Mouse (Mus musculus) frontal cortex, postnatal 14 days (tissue): ENCODE measurements at regions not wholly inside any gene's neighbourhood (a gene's known extent, or its start where the extent isn't known, plus 50 kb on each side); places are given as distances from the start of the nearest gene placed in this dataset.

Experiments
- DNase-seq, 2 experiments: peaks; one replicate each; pipeline ENCODE4 v3.0.0; 2022; ENCODE audit warnings: low spot score in 2 of 2

GRCm38 (mm10) chr8:10906353-10906752 is 101.9 kb downstream of the Irs2 start:
- DNase-seq = no peak

GRCm38 (mm10) chr8:10905761-10906160 is 102.5 kb downstream of the Irs2 start:
- DNase-seq = no peak

GRCm38 (mm10) chr8:10903957-10904356 is 104.3 kb downstream of the Irs2 start:
- no peak for DNase-seq

- no peak for DNase-seq
These were observed 106.3 kb downstream of the Irs2 start for GRCm38 (mm10) chr8:10901954-10902353.

GRCm38 (mm10) chr8:10901014-10901413 is 107.2 kb downstream of the Irs2 start:
- DNase-seq = no peak

GRCm38 (mm10) chr8:10899581-10900155 is 108.6 kb downstream of the Irs2 start:
- no peak for DNase-seq

- no peak for DNase-seq
These were observed 109.4 kb downstream of the Irs2 start for GRCm38 (mm10) chr8:10898562-10899527.

- no peak for DNase-seq
These were observed 110.7 kb downstream of the Irs2 start for GRCm38 (mm10) chr8:10897573-10897972.

- DNase-seq = no peak
These were observed 113.1 kb downstream of the Irs2 start for GRCm38 (mm10) chr8:10895178-10895577.

GRCm38 (mm10) chr8:10894306-10894705 is 114.0 kb downstream of the Irs2 start:
- no peak for DNase-seq

- no peak for DNase-seq
These were observed 114.5 kb downstream of the Irs2 start for GRCm38 (mm10) chr8:10893709-10894108.

- DNase-seq = no peak
These were observed 116.4 kb downstream of the Irs2 start for GRCm38 (mm10) chr8:10891906-10892305.

GRCm38 (mm10) chr8:10891440-10891839 is 116.8 kb downstream of the Irs2 start:
- no peak for DNase-seq

GRCm38 (mm10) chr8:10885452-10885851 is 122.8 kb downstream of the Irs2 start:
- no peak for DNase-seq

GRCm38 (mm10) chr8:10883418-10883817 is 124.8 kb downstream of the Irs2 start:
- DNase-seq = no peak

GRCm38 (mm10) chr8:10882381-10882780 is 125.9 kb downstream of the Irs2 start:
- DNase-seq = no peak

- no peak for DNase-seq
These were observed 128.4 kb downstream of the Irs2 start for GRCm38 (mm10) chr8:10879883-10880282.

GRCm38 (mm10) chr8:10879049-10879847 is 129.0 kb downstream of the Irs2 start:
- DNase-seq = no peak

GRCm38 (mm10) chr8:10878371-10878770 is 129.9 kb downstream of the Irs2 start:
- no peak for DNase-seq

- DNase-seq = no peak
These were observed 133.1 kb downstream of the Irs2 start for GRCm38 (mm10) chr8:10875170-10875569.

- no peak for DNase-seq
These were observed 136.8 kb downstream of the Irs2 start for GRCm38 (mm10) chr8:10871451-10871850.

GRCm38 (mm10) chr8:10870423-10871055 is 137.7 kb downstream of the Irs2 start:
- DNase-seq = no peak
